Mouse (Mus musculus) midbrain, postnatal 0 days (tissue): Measurements from ENCODE around the gene Tnfaip8l1. TPM values are rescaled to one million over a fixed set of nuclear protein-coding genes. Genes with fewer than 3 reads are reported as not detected.
A peak's percentile ranks its signal among the peaks of the same experiment; 100 is the strongest.

ENCODE experiments used
- ATAC-seq: fragments of 200-750 bp; cut with Nextera tagmentation; 2 replicates; pipeline ENCODE4 v1.8.0; 2017; ENCODE audit warnings: moderate number of reproducible peaks, mild to moderate bottlenecking, moderate TSS enrichment, moderate library complexity; ENCODE audit not compliant: low FRiP score
- DNase-seq: peaks from one replicate; pipeline ENCODE4 v3.0.0-alpha.2; 2015; ENCODE audit warnings: low spot score
- H3K27ac ChIP-seq: fragments of 300-500 bp; sonication (generic); 2 replicates; pipeline ENCODE4 v1.5.1; 2014; ENCODE audit warnings: low read depth, mild to moderate bottlenecking, low read length, mixed read lengths
- H3K27me3 ChIP-seq: fragments of 300-500 bp; sonication (generic); 2 replicates; pipeline ENCODE4 v1.6.1; 2014; ENCODE audit warnings: low read length, control low read depth, mixed read lengths; ENCODE audit not compliant: insufficient read depth
- H3K36me3 ChIP-seq: fragments of 300-500 bp; sonication (generic); 2 replicates; pipeline ENCODE4 v1.6.1; 2014; ENCODE audit warnings: low read length, control low read depth, mixed read lengths; ENCODE audit not compliant: insufficient read depth
- H3K4me1 ChIP-seq: fragments of 300-500 bp; sonication (generic); 2 replicates; pipeline ENCODE4 v1.6.1; 2014; ENCODE audit warnings: mild to moderate bottlenecking, control low read depth, antibody characterized with exemption, low read length, mixed read lengths; ENCODE audit not compliant: insufficient read depth
- H3K4me2 ChIP-seq: fragments of 300-500 bp; sonication (generic); 2 replicates; pipeline ENCODE4 v1.6.1; 2014; ENCODE audit warnings: low read depth, mild to moderate bottlenecking, low read length, mixed read lengths; ENCODE audit not compliant: poor library complexity, severe bottlenecking
- H3K4me3 ChIP-seq: fragments of 300-500 bp; sonication (generic); 2 replicates; pipeline ENCODE4 v1.5.1; 2014; ENCODE audit warnings: low read depth, mild to moderate bottlenecking, low read length, moderate library complexity
- H3K9ac ChIP-seq: fragments of 300-500 bp; sonication (generic); replicated peaks from 2 replicates; pipeline ENCODE4 v1.6.1; 2014; ENCODE audit warnings: mild to moderate bottlenecking, low read length, moderate library complexity, mixed read lengths; ENCODE audit not compliant: poor library complexity, severe bottlenecking
- H3K9me3 ChIP-seq: fragments of 300-500 bp; sonication (generic); 2 replicates; pipeline ENCODE4 v1.6.1; 2016; ENCODE audit warnings: low read length, control low read depth
- CTCF ChIP-seq: IDR thresholded peaks from 2 replicates; pipeline ENCODE4 v1.5.1; 2016; ENCODE audit warnings: antibody characterized with exemption, mild to moderate bottlenecking
- WGBS: fragments of 180-500 bp; shearing (Covaris S2); extraction: QIAGEN DNeasy Blood & Tissue Kit; methylation state at CpG from one replicate; pipeline ENCODE4 v1.1.7; 2014; 5-methylcytosine and 5-hydroxymethylcytosine counted together
- polyA plus RNA-seq: library from polyadenylated mRNA; unstranded; fragments of >200 nt; fragmentation: Nextera tagmentation; extraction: Ambion mirVana; gene quantifications from 2 replicates; pipeline ENCODE4 v1.2.1, GENCODE M21; 2015
- total RNA-seq: library from RNA; depleted of rRNA; stranded (reverse); fragments of >200 nt; gene quantifications from 2 replicates; pipeline ENCODE4 v1.2.3, GENCODE M21; 2014

The Tnfaip8l1 gene
- total and polyA plus RNA-seq, 2 experiments from 2014 or later: 8.4 to 15.1 TPM

DNA sequence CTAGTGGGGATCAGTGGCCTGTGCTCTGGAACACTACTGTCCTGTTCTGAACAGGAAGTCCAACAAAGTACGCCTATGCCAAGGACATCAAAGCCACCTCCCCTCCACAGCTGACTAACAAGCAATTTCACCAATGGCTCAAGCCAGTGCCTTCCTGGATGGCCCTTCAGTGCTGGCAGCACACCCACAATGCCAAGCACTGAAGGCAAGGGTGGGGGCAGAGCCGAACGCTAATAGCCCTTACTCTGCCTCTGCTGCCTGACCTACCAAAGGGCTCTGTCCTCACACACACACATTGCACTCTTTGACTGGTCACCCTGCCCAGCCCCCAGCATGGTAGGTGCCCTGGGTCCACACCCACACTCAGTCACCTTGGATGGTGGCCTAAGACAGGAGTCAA, 46.5 kb downstream of the Tnfaip8l1 start:
- no peak for TF ChIP-seq CTCF

DNA sequence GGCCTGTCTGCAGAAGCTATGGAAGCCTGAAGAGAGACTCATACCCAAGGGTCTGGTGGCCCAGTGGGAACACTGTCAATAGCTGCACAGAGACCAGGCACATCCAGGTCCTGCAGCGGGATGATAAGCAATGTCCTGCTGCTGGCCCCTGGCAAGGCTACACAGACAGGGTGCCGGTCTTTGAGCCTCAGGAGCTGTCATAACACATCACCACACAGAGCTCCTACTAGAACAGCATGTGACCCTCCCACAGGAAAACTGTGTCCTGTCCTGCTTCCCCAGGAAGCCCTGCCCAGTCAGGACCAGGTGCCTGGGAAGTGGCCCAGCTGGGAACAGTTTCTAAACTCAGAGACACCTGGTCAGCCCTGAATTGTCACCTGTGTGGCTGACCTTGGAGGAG, 48.8 kb downstream of the Tnfaip8l1 start:
- no peak for DNase-seq
- H3K4me2 ChIP-seq: no peak overlapping the region
- no peak for ATAC-seq
- H3K9me3 ChIP-seq: no peaks in the 10 kb centered on the region
- H3K27ac ChIP-seq: no peak overlapping the region
- no peaks in the 10 kb centered on the region for H3K4me1 ChIP-seq
- no peaks in the 10 kb centered on the region for H3K27me3 ChIP-seq
- peaks cover 64% of the 10 kb centered on the region for H3K36me3 ChIP-seq
- TF ChIP-seq CTCF: no peak
- H3K9ac ChIP-seq: no peak overlapping the region
- WGBS: 89% methylated on average over 2 of the region's 2 CpGs
- no peak overlapping the region for H3K4me3 ChIP-seq

More for the DNA sequence above, 46.5 kb downstream of the Tnfaip8l1 start:
- H3K4me1 ChIP-seq: no peaks in the 10 kb centered on the region
- ATAC-seq (no peak), DNase-seq (no peak)
- H3K4me3 ChIP-seq: no peak overlapping the region
- no peaks in the 10 kb centered on the region for H3K9me3 ChIP-seq
- H3K4me2 ChIP-seq: no peak overlapping the region
- no peak overlapping the region for H3K9ac ChIP-seq
- peaks cover 86% of the 10 kb centered on the region for H3K36me3 ChIP-seq
- no peaks in the 10 kb centered on the region for H3K27me3 ChIP-seq
- no peak overlapping the region for H3K27ac ChIP-seq
- 88% methylated on average over 3 of the region's 3 CpGs for WGBS

DNA sequence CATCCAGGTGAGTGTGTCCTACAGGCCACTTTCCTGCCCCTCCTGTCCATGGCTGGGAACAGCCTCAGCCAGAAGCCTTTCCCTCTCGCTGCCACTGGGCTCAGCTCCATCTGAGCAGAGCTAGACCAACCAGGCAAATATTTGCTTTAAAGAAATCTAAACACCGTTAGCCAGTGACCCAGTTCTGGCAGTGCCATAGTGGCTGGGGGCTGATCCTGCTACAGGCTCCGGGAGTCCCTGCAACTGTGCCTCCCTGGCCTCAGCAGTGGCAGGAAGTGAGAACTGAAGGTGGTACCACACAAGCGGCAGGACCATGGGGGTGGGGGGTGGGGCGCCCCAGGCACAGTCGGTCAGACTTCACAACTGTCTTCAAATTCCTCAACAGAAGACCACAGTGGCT, 50.4 kb downstream of the Tnfaip8l1 start:
- WGBS: 73% methylated on average over 6 of the region's 6 CpGs
- H3K9ac ChIP-seq: no peak overlapping the region
- peaks cover 12% of the 10 kb centered on the region for H3K4me1 ChIP-seq
- no peak overlapping the region for H3K4me3 ChIP-seq
- H3K36me3 ChIP-seq: peaks cover 48% of the 10 kb centered on the region
- ATAC-seq: no peak
- no peak for DNase-seq
- H3K4me2 ChIP-seq: no peak overlapping the region
- H3K27me3 ChIP-seq: no peaks in the 10 kb centered on the region
- TF ChIP-seq CTCF: no peak
- 0 out of 2 replicates have a peak overlapping the region, but pooled peaks have one; percentile 3 for H3K27ac ChIP-seq
- no peaks in the 10 kb centered on the region for H3K9me3 ChIP-seq

DNA sequence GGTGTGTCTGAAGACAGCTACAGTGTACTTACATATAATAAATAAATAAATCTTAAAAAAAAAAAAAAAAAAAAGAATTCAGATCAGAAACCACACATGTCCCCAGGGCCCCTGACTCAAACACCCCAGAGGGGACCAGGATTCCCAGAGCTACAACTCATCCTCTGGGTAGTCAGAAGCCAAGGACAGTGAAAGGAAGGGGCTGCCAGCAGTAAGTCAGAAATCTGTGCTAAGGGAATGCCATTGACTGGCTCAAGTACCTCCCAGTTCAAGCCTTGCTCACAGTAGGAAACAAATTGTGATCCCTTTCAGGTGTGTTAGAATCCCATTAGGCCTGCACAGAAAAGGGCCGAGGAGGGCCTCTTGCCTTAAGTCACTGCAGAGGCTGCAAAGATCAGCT, 52.0 kb downstream of the Tnfaip8l1 start:
- no peaks in the 10 kb centered on the region for H3K27me3 ChIP-seq
- peaks cover 32% of the 10 kb centered on the region for H3K36me3 ChIP-seq
- H3K9ac ChIP-seq: no peak overlapping the region
- DNase-seq (no peak), ATAC-seq (no peak)
- TF ChIP-seq CTCF: no peak
- H3K9me3 ChIP-seq: no peaks in the 10 kb centered on the region
- H3K4me2 ChIP-seq: no peak overlapping the region
- WGBS: 81% methylated on average over 1 of the region's 1 CpGs
- no peak overlapping the region for H3K27ac ChIP-seq
- H3K4me3 ChIP-seq: no peak overlapping the region
- H3K4me1 ChIP-seq: peaks cover 14% of the 10 kb centered on the region

DNA sequence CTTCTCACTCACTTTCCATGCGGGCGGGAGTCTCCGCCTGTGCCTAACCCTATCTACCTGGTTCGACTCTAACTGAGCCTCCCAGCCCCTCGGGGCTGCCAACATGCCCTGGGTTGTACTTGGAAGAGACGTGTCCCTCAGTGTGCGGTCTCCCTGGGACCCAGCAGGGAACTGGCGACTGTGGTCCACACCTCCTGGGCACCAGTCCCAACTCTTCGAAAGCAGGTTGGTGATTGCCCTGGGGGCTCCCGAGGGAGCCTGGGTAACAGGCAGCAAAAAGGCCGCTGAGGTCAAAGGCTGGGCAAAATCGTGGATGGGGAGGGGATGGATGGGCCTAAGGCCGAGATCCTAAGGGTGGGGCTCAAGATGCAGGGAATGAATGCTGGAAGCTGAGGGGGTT, 55.4 kb downstream of the Tnfaip8l1 start:
- Histone ChIP-seq H3K4me1 (peaks cover 14% of the 10 kb centered on the region), H3K36me3 (peaks cover 4% of the 10 kb centered on the region; the same call in 1 of the 2 replicates), H3K9me3 (no peaks in the 10 kb centered on the region), H3K27ac (peak overlapping the region; percentile 91; the same call in 1 of the 2 replicates), H3K4me2 (peak overlapping the region; percentile 68), H3K9ac (peak overlapping the region; percentile 93), H3K4me3 (peak overlapping the region; percentile 76), H3K27me3 (no peaks in the 10 kb centered on the region)
- DNase-seq (no peak), ATAC-seq (no peak)
- no peak for TF ChIP-seq CTCF
- 67% methylated on average over 13 of the region's 13 CpGs for WGBS

DNA sequence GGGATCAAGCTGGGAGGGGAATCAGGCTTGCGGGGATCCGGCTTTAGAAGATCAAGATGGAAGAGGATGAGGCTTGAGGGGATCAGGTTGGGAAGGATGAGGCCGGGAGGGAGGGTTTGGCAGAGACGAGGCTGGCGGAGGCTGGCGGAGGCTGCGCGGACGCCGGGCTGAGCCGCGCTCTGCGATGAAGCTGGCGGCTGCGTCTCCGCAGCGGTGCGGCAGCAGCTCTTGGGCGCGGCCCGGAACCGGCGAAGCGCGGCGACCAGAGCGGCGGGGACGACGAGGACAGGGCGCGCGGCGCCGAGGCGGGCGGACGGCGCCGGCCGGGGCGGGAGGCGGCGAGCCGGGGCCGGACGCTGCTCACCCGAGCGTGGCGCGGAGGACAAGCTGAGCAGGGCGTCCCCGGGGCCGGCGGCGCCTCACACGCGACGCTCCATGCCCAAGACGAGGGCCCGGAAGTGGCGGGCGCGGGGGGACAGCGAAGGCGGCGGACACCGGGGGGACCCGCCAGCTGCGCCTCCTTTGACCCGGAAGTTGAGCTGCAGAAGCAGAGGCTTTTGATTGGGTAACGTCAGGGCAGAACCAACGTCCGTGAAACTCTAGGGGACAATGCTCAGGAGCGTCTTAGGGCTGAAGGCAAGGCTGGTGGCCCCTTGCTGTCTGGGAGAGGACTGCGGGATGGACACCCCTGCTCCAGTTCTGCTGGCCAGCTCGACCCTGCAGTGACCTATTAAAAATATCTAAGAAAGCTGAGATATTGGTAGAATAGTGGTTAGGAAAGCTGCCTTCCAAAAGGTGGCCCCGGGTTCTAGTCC, 56.3 kb downstream of the Tnfaip8l1 start, which contains the start of gene Dpp9:
Gene Dpp9 (minus strand): TSS at position 529 of the 815 bp plus-strand sequence.
- H3K4me3 ChIP-seq: peak within 1 kb of the TSS; percentile 76

More for the DNA sequence above, 56.3 kb downstream of the Tnfaip8l1 start, which contains the start of gene Dpp9:
- peaks cover 14% of the 10 kb centered on the region for H3K4me1 ChIP-seq
- DNase-seq (peak; percentile 98), ATAC-seq (peak; percentile 99)
- peak within 1 kb of the TSS; percentile 68 for H3K4me2 ChIP-seq
- peak; percentile 62 for TF ChIP-seq CTCF
- H3K27ac ChIP-seq: peak within 1 kb of the TSS; percentile 91
- H3K9me3 ChIP-seq: no peaks in the 10 kb centered on the region
- H3K9ac ChIP-seq: peak within 1 kb of the TSS; percentile 93
- no peaks in the 10 kb centered on the region for H3K36me3 ChIP-seq
- no peaks in the 10 kb centered on the region for H3K27me3 ChIP-seq
- WGBS: under 1% methylated on average over 39 of the region's 78 CpGs
